Mouse (Mus musculus): ENCODE data around the gene Cdhr3. TPM values are rescaled to one million over a fixed set of nuclear protein-coding genes. Genes with fewer than 3 reads are reported as not detected.

The Cdhr3 gene
- polyA plus RNA-seq, 1 experiment from 2014 or later, result 0.28 TPM

- no peak overlapping the region for H3K9ac ChIP-seq (ENCODE audit: low read length)
- ATAC-seq (replicated peaks; ENCODE audit: extremely low read depth, insufficient read depth, low FRiP score), result no peak
- whole genome bisulfite sequencing, result 44% methylated on average over 3 of the region's 3 CpGs
- 0 out of 2 replicates have a peak, but pooled peaks cover 3% of the 10 kb centered on the region for H3K4me1 ChIP-seq (ENCODE audit: control insufficient read depth, insufficient read depth, low read length)
- no peaks in the 10 kb centered on the region for H3K36me3 ChIP-seq (ENCODE audit: control insufficient read depth, insufficient read depth)
- no peak overlapping the region for H3K4me2 ChIP-seq (ENCODE audit: low read depth, low read length)
- no peaks in the 10 kb centered on the region for H3K9me3 ChIP-seq (replicated peaks; ENCODE audit: control insufficient read depth, low read length)
- no peak overlapping the region for H3K27ac ChIP-seq (ENCODE audit: low read length)
- no peak overlapping the region for H3K4me3 ChIP-seq (ENCODE audit: low read length)
- no peaks in the 10 kb centered on the region for H3K27me3 ChIP-seq (ENCODE audit: control insufficient read depth, insufficient read depth, low read length)
Measured at GRCm38 (mm10) chr12:33096017-33096416, 3.3 kb upstream of the Cdhr3 start.

GRCm38 (mm10) chr12:33092196-33092595, 479 bp downstream of the Cdhr3 start:
- no peak overlapping the region for H3K27ac ChIP-seq (ENCODE audit: low read length)
- no peak overlapping the region for H3K9ac ChIP-seq (ENCODE audit: low read length)
- H3K4me3 ChIP-seq (ENCODE audit: low read length), result no peak overlapping the region
- H3K9me3 ChIP-seq (replicated peaks; ENCODE audit: control insufficient read depth, low read length), result no peaks in the 10 kb centered on the region
- 0 out of 2 replicates have a peak, but pooled peaks cover 3% of the 10 kb centered on the region for H3K4me1 ChIP-seq (ENCODE audit: control insufficient read depth, insufficient read depth, low read length)
- WGBS, result 63% methylated on average over 2 of the region's 2 CpGs
- H3K27me3 ChIP-seq (ENCODE audit: control insufficient read depth, insufficient read depth, low read length), result no peaks in the 10 kb centered on the region
- H3K4me2 ChIP-seq (ENCODE audit: low read depth, low read length), result no peak overlapping the region
- no peaks in the 10 kb centered on the region for H3K36me3 ChIP-seq (ENCODE audit: control insufficient read depth, insufficient read depth)
- ATAC-seq (replicated peaks; ENCODE audit: extremely low read depth, insufficient read depth, low FRiP score), result no peak

- Histone ChIP-seq H3K27me3 (ENCODE audit: control insufficient read depth, insufficient read depth, low read length) (peaks cover 10% of the 10 kb centered on the region; the same call in 1 of the 2 replicates), H3K9ac (ENCODE audit: low read length) (no peak overlapping the region), H3K4me3 (ENCODE audit: low read length) (no peak overlapping the region), H3K36me3 (ENCODE audit: control insufficient read depth, insufficient read depth) (no peaks in the 10 kb centered on the region), H3K4me1 (ENCODE audit: control insufficient read depth, insufficient read depth, low read length) (peaks cover 6% of the 10 kb centered on the region; the same call in 1 of the 2 replicates), H3K9me3 (replicated peaks; ENCODE audit: control insufficient read depth, low read length) (no peaks in the 10 kb centered on the region), H3K4me2 (ENCODE audit: low read depth, low read length) (no peak overlapping the region), H3K27ac (ENCODE audit: low read length) (no peak overlapping the region)
- WGBS, result 67% methylated on average over 5 of the region's 5 CpGs
- ATAC-seq (replicated peaks; ENCODE audit: extremely low read depth, insufficient read depth, low FRiP score), result no peak
Measured at GRCm38 (mm10) chr12:33086151-33086550, 6.5 kb downstream of the Cdhr3 start.

- no peaks in the 10 kb centered on the region for H3K9me3 ChIP-seq (replicated peaks; ENCODE audit: control insufficient read depth, low read length)
- WGBS, result 23% methylated on average over 2 of the region's 2 CpGs
- no peak overlapping the region for H3K4me2 ChIP-seq (ENCODE audit: low read depth, low read length)
- H3K9ac ChIP-seq (ENCODE audit: low read length), result no peak overlapping the region
- no peak overlapping the region for H3K4me3 ChIP-seq (ENCODE audit: low read length)
- H3K27ac ChIP-seq (ENCODE audit: low read length), result no peak overlapping the region
- no peaks in the 10 kb centered on the region for H3K36me3 ChIP-seq (ENCODE audit: control insufficient read depth, insufficient read depth)
- peaks cover 17% of the 10 kb centered on the region for H3K27me3 ChIP-seq (ENCODE audit: control insufficient read depth, insufficient read depth, low read length)
- peaks cover 6% of the 10 kb centered on the region; the same call in 1 of the 2 replicates for H3K4me1 ChIP-seq (ENCODE audit: control insufficient read depth, insufficient read depth, low read length)
- no peak for ATAC-seq (replicated peaks; ENCODE audit: extremely low read depth, insufficient read depth, low FRiP score)
Measured at GRCm38 (mm10) chr12:33084683-33085082, 8.0 kb downstream of the Cdhr3 start.

- 0 out of 2 replicates have a peak, but pooled peaks have one; percentile 6 for ATAC-seq (replicated peaks; ENCODE audit: extremely low read depth, insufficient read depth, low FRiP score)
- 9% methylated on average over 5 of the region's 5 CpGs for WGBS
- H3K36me3 ChIP-seq (ENCODE audit: control insufficient read depth, insufficient read depth), result no peaks in the 10 kb centered on the region
Measured at GRCm38 (mm10) chr12:33083362-33083761, 9.3 kb downstream of the Cdhr3 start.

GRCm38 (mm10) chr12:33076309-33076708, 16.4 kb downstream of the Cdhr3 start:
- H3K27me3 ChIP-seq (ENCODE audit: control insufficient read depth, insufficient read depth, low read length), result peaks cover 8% of the 10 kb centered on the region
- H3K36me3 ChIP-seq (ENCODE audit: control insufficient read depth, insufficient read depth), result no peaks in the 10 kb centered on the region
- 53% methylated on average over 3 of the region's 3 CpGs for WGBS
- H3K4me2 ChIP-seq (ENCODE audit: low read depth, low read length), result no peak overlapping the region
- H3K9ac ChIP-seq (ENCODE audit: low read length), result no peak overlapping the region
- H3K4me1 ChIP-seq (ENCODE audit: control insufficient read depth, insufficient read depth, low read length), result no peaks in the 10 kb centered on the region
- no peak overlapping the region for H3K4me3 ChIP-seq (ENCODE audit: low read length)
- no peak for ATAC-seq (replicated peaks; ENCODE audit: extremely low read depth, insufficient read depth, low FRiP score)
- 0 out of 2 replicates have a peak, but pooled peaks cover 2% of the 10 kb centered on the region for H3K9me3 ChIP-seq (replicated peaks; ENCODE audit: control insufficient read depth, low read length)
- H3K27ac ChIP-seq (ENCODE audit: low read length), result no peak overlapping the region

More at GRCm38 (mm10) chr12:33083362-33083761, 9.3 kb downstream of the Cdhr3 start:
- H3K9ac ChIP-seq (ENCODE audit: low read length), result no peak overlapping the region
- H3K27ac ChIP-seq (ENCODE audit: low read length), result no peak overlapping the region
- peaks cover 17% of the 10 kb centered on the region for H3K27me3 ChIP-seq (ENCODE audit: control insufficient read depth, insufficient read depth, low read length)
- H3K4me1 ChIP-seq (ENCODE audit: control insufficient read depth, insufficient read depth, low read length), result peaks cover 6% of the 10 kb centered on the region; the same call in 1 of the 2 replicates
- no peak overlapping the region for H3K4me2 ChIP-seq (ENCODE audit: low read depth, low read length)
- H3K9me3 ChIP-seq (replicated peaks; ENCODE audit: control insufficient read depth, low read length), result no peaks in the 10 kb centered on the region
- no peak overlapping the region for H3K4me3 ChIP-seq (ENCODE audit: low read length)

GRCm38 (mm10) chr12:33071901-33072672, 20.6 kb downstream of the Cdhr3 start:
- WGBS, result 53% methylated on average over 8 of the region's 8 CpGs
- no peak for ATAC-seq (replicated peaks; ENCODE audit: extremely low read depth, insufficient read depth, low FRiP score)
- Histone ChIP-seq H3K27ac (ENCODE audit: low read length) (no peak overlapping the region), H3K9ac (ENCODE audit: low read length) (no peak overlapping the region), H3K4me3 (ENCODE audit: low read length) (no peak overlapping the region), H3K27me3 (ENCODE audit: control insufficient read depth, insufficient read depth, low read length) (no peaks in the 10 kb centered on the region), H3K4me2 (ENCODE audit: low read depth, low read length) (no peak overlapping the region), H3K9me3 (replicated peaks; ENCODE audit: control insufficient read depth, low read length) (0 out of 2 replicates have a peak, but pooled peaks cover 3% of the 10 kb centered on the region), H3K4me1 (ENCODE audit: control insufficient read depth, insufficient read depth, low read length) (no peaks in the 10 kb centered on the region), H3K36me3 (ENCODE audit: control insufficient read depth, insufficient read depth) (no peaks in the 10 kb centered on the region)

GRCm38 (mm10) chr12:33068977-33069376, 23.7 kb downstream of the Cdhr3 start:
- H3K4me2 ChIP-seq (ENCODE audit: low read depth, low read length), result no peak overlapping the region
- no peaks in the 10 kb centered on the region for H3K4me1 ChIP-seq (ENCODE audit: control insufficient read depth, insufficient read depth, low read length)
- no peak overlapping the region for H3K27ac ChIP-seq (ENCODE audit: low read length)
- no peak overlapping the region for H3K9ac ChIP-seq (ENCODE audit: low read length)
- no peak for ATAC-seq (replicated peaks; ENCODE audit: extremely low read depth, insufficient read depth, low FRiP score)
- no peaks in the 10 kb centered on the region for H3K36me3 ChIP-seq (ENCODE audit: control insufficient read depth, insufficient read depth)
- no peaks in the 10 kb centered on the region for H3K27me3 ChIP-seq (ENCODE audit: control insufficient read depth, insufficient read depth, low read length)
- H3K9me3 ChIP-seq (replicated peaks; ENCODE audit: control insufficient read depth, low read length), result 0 out of 2 replicates have a peak, but pooled peaks cover 3% of the 10 kb centered on the region
- no peak overlapping the region for H3K4me3 ChIP-seq (ENCODE audit: low read length)
- 55% methylated on average over 2 of the region's 2 CpGs for WGBS

- Histone ChIP-seq H3K4me1 (ENCODE audit: control insufficient read depth, insufficient read depth, low read length) (peaks cover 12% of the 10 kb centered on the region; the same call in 1 of the 2 replicates), H3K4me2 (ENCODE audit: low read depth, low read length) (no peak overlapping the region), H3K36me3 (ENCODE audit: control insufficient read depth, insufficient read depth) (no peaks in the 10 kb centered on the region), H3K27ac (ENCODE audit: low read length) (no peak overlapping the region), H3K27me3 (ENCODE audit: control insufficient read depth, insufficient read depth, low read length) (no peaks in the 10 kb centered on the region), H3K4me3 (ENCODE audit: low read length) (no peak overlapping the region), H3K9ac (ENCODE audit: low read length) (no peak overlapping the region), H3K9me3 (replicated peaks; ENCODE audit: control insufficient read depth, low read length) (0 out of 2 replicates have a peak, but pooled peaks cover 3% of the 10 kb centered on the region)
- 49% methylated on average over 4 of the region's 4 CpGs for WGBS
- ATAC-seq (replicated peaks; ENCODE audit: extremely low read depth, insufficient read depth, low FRiP score), result no peak
Measured at GRCm38 (mm10) chr12:33066355-33066754, 26.3 kb downstream of the Cdhr3 start.
